Mouse (Mus musculus) embryonic facial prominence, embryonic 14.5 days (tissue): ENCODE measurements around the gene Zfp281. TPM values are rescaled to one million over a fixed set of nuclear protein-coding genes. Genes with fewer than 3 reads are reported as not detected.

Source experiments
- ATAC-seq: fragments of 200-750 bp; cut with Nextera tagmentation; 2 replicates; pipeline ENCODE4 v1.8.0; 2017; ENCODE audit warnings: low read depth, moderate number of reproducible peaks, moderate TSS enrichment
- DNase-seq: peaks from one replicate; pipeline ENCODE4 v3.0.0-alpha.2; 2015; ENCODE audit warnings: low spot score
- H3K27ac ChIP-seq: fragments of 300-500 bp; sonication (generic); replicated peaks from 2 replicates; pipeline ENCODE4 v1.5.1; 2014; ENCODE audit warnings: low read depth, mild to moderate bottlenecking, low read length, moderate library complexity
- H3K27me3 ChIP-seq: fragments of 300-500 bp; sonication (generic); replicated peaks from 2 replicates; pipeline ENCODE4 v1.6.1; 2014; ENCODE audit warnings: low read length; ENCODE audit not compliant: control insufficient read depth, insufficient read depth
- H3K36me3 ChIP-seq: fragments of 300-500 bp; sonication (generic); 2 replicates; pipeline ENCODE4 v1.6.1; 2014; ENCODE audit warnings: low read length, mixed read lengths; ENCODE audit not compliant: control insufficient read depth, insufficient read depth
- H3K4me1 ChIP-seq: fragments of 300-500 bp; sonication (generic); 2 replicates; pipeline ENCODE4 v1.6.1; 2014; ENCODE audit warnings: antibody characterized with exemption, low read length; ENCODE audit not compliant: control insufficient read depth, insufficient read depth
- H3K4me2 ChIP-seq: fragments of 300-500 bp; sonication (generic); 2 replicates; pipeline ENCODE4 v1.6.1; 2014; ENCODE audit warnings: low read depth, mild to moderate bottlenecking, low read length, moderate library complexity, mixed read lengths
- H3K4me3 ChIP-seq: fragments of 300-500 bp; sonication (generic); 2 replicates; pipeline ENCODE4 v1.5.1; 2014; ENCODE audit warnings: low read depth, mild to moderate bottlenecking, low read length
- H3K9ac ChIP-seq: fragments of 300-500 bp; sonication (generic); 2 replicates; pipeline ENCODE4 v1.6.1; 2014; ENCODE audit warnings: low read depth, mild to moderate bottlenecking, low read length, moderate library complexity, mixed read lengths
- H3K9me3 ChIP-seq: fragments of 300-500 bp; sonication (generic); 2 replicates; pipeline ENCODE4 v1.6.1; 2016; ENCODE audit warnings: low read length; ENCODE audit not compliant: control insufficient read depth
- WGBS: fragments of 180-500 bp; shearing (Covaris S2); extraction: QIAGEN DNeasy Blood & Tissue Kit; methylation state at CpG from one replicate; pipeline ENCODE4 v1.1.7; 2014; 5-methylcytosine and 5-hydroxymethylcytosine counted together
- polyA plus RNA-seq: library from polyadenylated mRNA; unstranded; fragments of >200 nt; fragmentation: Nextera tagmentation; extraction: Ambion mirVana; gene quantifications from 2 replicates; pipeline ENCODE4 v1.2.1, GENCODE M21; 2014

Gene Zfp281
- polyA plus RNA-seq, 1 experiment from 2014 or later: 19.5 TPM

DNA sequence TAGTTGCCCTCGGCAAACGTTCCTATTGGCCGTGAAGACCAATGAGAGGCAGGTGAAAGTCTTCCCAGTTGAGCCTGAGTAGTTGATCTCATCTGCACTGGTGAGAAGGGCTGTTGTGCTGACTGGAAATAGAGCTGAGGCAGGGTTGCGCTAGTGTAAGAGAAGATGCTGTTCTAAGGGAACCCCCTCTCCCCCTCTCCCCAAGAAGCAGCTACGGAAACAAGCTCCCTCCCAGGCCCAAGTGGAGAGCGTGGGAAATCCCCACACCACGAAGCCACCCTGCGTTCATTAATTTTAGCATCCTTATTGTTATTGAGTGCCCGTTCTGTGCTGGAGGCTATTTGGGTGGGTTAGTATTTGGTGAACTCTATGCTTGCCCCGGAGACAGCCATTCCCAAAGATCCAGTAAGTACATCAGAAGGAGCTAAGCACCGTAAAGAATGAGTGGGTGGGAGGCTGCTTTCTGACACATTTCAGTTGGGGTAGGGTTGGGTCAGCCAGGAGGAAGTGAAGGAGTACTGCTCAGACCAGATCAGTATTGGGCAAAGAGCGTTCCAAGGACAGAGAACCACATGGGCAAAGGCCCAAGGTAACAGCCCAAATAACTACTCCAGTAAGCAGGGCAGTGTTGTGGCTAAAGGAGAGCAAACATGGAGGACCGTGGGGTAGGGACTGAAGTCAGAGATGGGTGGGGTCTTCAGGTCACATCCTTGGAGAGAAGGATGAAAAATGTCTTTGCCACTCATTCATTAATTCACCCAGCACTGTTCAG lies 33.9 kb downstream of the Zfp281 start:
- DNase-seq: no peak
- Histone ChIP-seq H3K9me3 (no peaks in the 10 kb centered on the region), H3K4me1 (peaks cover 13% of the 10 kb centered on the region), H3K27me3 (no peaks in the 10 kb centered on the region), H3K36me3 (no peaks in the 10 kb centered on the region), H3K27ac (no peak overlapping the region), H3K9ac (no peak overlapping the region), H3K4me2 (no peak overlapping the region), H3K4me3 (no peak overlapping the region)
- WGBS: 92% methylated on average over 13 of the region's 13 CpGs
- ATAC-seq: no peak

- 85% methylated on average over 9 of the region's 9 CpGs for WGBS
- ATAC-seq: no peak
- no peak overlapping the region for H3K27ac ChIP-seq
Observed at GRCm38 (mm10) chr1:136659337-136659736, 34.6 kb downstream of the Zfp281 start.

GRCm38 (mm10) chr1:136659917-136660316 lies 35.2 kb downstream of the Zfp281 start:
- Histone ChIP-seq H3K9ac (no peak overlapping the region), H3K4me1 (peaks cover 13% of the 10 kb centered on the region), H3K4me2 (no peak overlapping the region), H3K4me3 (no peak overlapping the region), H3K9me3 (no peaks in the 10 kb centered on the region), H3K27me3 (no peaks in the 10 kb centered on the region), H3K36me3 (no peaks in the 10 kb centered on the region), H3K27ac (no peak overlapping the region)
- DNase-seq (no peak), ATAC-seq (no peak)
- WGBS: 68% methylated on average over 9 of the region's 9 CpGs

More at GRCm38 (mm10) chr1:136659337-136659736, 34.6 kb downstream of the Zfp281 start:
- Histone ChIP-seq H3K4me2 (no peak overlapping the region), H3K36me3 (no peaks in the 10 kb centered on the region), H3K9ac (no peak overlapping the region), H3K9me3 (no peaks in the 10 kb centered on the region), H3K27me3 (no peaks in the 10 kb centered on the region), H3K4me3 (no peak overlapping the region), H3K4me1 (peaks cover 13% of the 10 kb centered on the region)
- DNase-seq: no peak

- Histone ChIP-seq H3K27ac (no peak overlapping the region), H3K4me1 (peaks cover 13% of the 10 kb centered on the region), H3K36me3 (no peaks in the 10 kb centered on the region), H3K9me3 (no peaks in the 10 kb centered on the region), H3K4me2 (no peak overlapping the region), H3K27me3 (no peaks in the 10 kb centered on the region), H3K9ac (no peak overlapping the region), H3K4me3 (no peak overlapping the region)
- DNase-seq: no peak
- no peak; the same call in 1 of the 2 replicates for ATAC-seq
- 25% methylated on average over 9 of the region's 9 CpGs for WGBS
Observed at GRCm38 (mm10) chr1:136661511-136661910, 36.8 kb downstream of the Zfp281 start.

DNA sequence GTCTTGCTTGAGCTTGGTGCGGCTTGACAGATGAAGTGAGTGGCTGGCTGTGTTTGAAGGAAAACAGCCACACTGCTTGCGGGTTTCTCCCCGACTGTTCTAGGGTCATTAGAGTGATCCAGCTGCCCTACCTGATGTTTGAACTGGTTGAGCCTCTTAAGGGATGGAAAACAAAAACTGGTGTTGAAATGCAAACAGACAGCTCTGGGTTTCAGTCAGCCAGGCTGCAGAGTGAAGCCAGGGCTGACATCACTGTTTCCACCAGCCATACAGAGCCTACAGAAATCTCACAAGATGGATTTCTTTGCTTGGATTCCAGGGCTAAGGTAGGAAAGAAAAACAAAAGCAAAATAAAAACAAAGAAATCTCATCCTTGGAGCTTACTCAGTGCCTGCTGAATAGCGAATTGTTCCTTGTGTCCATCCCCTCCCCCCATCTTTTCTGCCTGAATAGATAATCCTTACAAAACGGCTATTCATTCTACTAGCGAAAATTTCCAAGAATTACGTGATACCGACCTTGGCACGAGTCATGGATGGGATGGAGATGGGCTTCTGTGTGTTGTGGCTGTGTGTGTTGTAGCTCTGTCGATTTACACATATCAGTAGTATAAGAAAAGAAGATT lies 37.4 kb downstream of the Zfp281 start:
- Histone ChIP-seq H3K4me1 (peaks cover 13% of the 10 kb centered on the region), H3K4me2 (peak overlapping the region; percentile 1; the same call in 1 of the 2 replicates), H3K9me3 (no peaks in the 10 kb centered on the region), H3K27me3 (no peaks in the 10 kb centered on the region), H3K4me3 (no peak overlapping the region), H3K36me3 (no peaks in the 10 kb centered on the region), H3K27ac (no peak overlapping the region), H3K9ac (no peak overlapping the region)
- DNase-seq (peak; percentile 58), ATAC-seq (peak; percentile 45; the same call in 1 of the 2 replicates)
- WGBS: 23% methylated on average over 10 of the region's 10 CpGs

DNA sequence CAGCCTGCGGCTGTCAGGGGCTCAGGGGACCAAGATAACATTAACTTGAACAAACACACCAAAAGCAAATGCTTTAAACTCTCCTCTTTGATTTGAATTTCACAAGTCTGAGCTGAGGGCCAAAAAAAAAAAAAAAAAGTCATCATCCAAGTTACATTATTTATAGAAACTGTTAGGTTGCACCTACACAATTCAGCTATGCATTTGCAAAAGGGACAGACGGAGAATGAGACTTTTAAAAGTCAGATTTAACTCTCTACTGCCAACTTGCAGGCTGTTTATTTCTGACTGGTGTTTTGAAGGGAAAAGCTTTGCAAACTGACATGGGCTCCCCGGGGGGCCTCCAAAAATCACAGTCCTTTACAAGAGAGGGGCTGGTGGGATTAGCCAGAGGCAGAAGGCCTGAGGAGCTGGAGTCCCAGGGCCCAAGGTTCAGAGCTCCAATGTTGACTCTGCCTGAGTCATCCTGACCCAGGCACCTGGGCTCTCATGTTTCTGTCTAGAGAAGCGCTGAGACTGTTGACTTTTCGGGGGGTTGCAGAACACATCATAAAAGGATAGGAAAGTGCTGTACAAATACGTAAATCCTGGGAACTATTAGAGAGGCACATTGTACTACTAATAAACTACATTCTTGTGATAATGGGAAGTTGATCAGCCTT lies 40.4 kb downstream of the Zfp281 start:
- Histone ChIP-seq H3K4me2 (no peak overlapping the region), H3K36me3 (no peaks in the 10 kb centered on the region), H3K4me1 (peaks cover 13% of the 10 kb centered on the region), H3K27ac (no peak overlapping the region), H3K9me3 (no peaks in the 10 kb centered on the region), H3K4me3 (no peak overlapping the region), H3K9ac (no peak overlapping the region), H3K27me3 (no peaks in the 10 kb centered on the region)
- 45% methylated on average over 6 of the region's 6 CpGs for WGBS
- DNase-seq (no peak), ATAC-seq (no peak)

DNA sequence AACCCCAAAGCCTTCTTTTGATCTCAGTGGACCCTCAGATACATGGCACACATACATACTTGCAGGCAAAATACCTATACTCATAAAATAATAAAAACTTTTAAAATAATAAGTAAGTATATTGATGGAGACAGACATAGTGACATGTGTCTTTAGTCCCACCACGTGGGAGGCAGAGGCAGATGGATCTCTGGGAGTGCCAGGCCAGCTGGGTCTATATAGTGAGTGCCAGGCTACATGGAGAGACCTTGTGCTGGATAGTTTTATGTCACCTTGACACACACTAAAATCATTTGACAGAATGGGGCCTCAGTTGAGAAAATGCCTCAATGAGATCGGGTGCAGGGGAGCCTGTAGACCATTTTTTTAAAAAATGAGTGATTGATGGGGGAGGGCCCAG lies 41.8 kb downstream of the Zfp281 start:
- ATAC-seq: no peak
- no peak for DNase-seq
- Histone ChIP-seq H3K27me3 (no peaks in the 10 kb centered on the region), H3K4me2 (no peak overlapping the region), H3K4me3 (no peak overlapping the region), H3K36me3 (no peaks in the 10 kb centered on the region), H3K9ac (no peak overlapping the region), H3K4me1 (peaks cover 9% of the 10 kb centered on the region), H3K9me3 (no peaks in the 10 kb centered on the region), H3K27ac (no peak overlapping the region)
- WGBS: 63% methylated on average over 2 of the region's 2 CpGs

GRCm38 (mm10) chr1:136669926-136670325 lies 45.2 kb downstream of the Zfp281 start:
- Histone ChIP-seq H3K4me2 (peak overlapping the region; percentile 37; the same call in 1 of the 2 replicates), H3K27me3 (no peaks in the 10 kb centered on the region), H3K36me3 (no peaks in the 10 kb centered on the region), H3K9me3 (no peaks in the 10 kb centered on the region), H3K27ac (no peak overlapping the region), H3K9ac (no peak overlapping the region), H3K4me3 (no peak overlapping the region), H3K4me1 (no peaks in the 10 kb centered on the region; the same call in 1 of the 2 replicates)
- 60% methylated on average over 7 of the region's 7 CpGs for WGBS
- DNase-seq (no peak), ATAC-seq (no peak)
